Mouse (Mus musculus): ENCODE results near the gene Adrb1.

- no peak for TF ChIP-seq CTCF (IDR thresholded peaks at IDR 0.05; ENCODE audit: extremely low read depth, insufficient read depth, low read length)
- TF ChIP-seq POLR2A (IDR thresholded peaks at IDR 0.05; ENCODE audit: extremely low read depth, insufficient read depth, low read length): no peak
Measured at GRCm38 (mm10) chr19:56774971-56775892, 53.2 kb downstream of the Adrb1 start.

Measured in cortical plate, adult 2 months (tissue).